19 mouse cellular contexts compared by ENCODE assay signal in the genomic region with DNA sequence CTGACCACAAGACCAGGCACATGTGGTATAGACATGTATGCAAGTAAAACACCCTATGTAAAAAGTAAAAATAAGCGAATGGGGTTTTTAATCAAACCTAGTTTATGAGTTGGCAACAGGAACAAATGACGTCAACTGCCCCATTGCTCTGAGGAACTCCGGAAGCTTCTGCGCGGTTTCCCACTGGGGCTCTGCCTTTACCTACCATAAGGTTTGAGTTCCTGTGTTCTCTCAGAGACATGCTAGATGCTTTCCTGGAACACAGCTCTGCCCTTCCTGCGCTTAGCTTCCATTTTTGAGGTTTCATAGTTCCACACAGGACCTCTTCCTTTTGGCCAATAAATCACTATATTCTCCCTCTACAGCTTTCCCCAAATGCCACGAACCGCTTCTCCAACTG.
A peak's percentile ranks its signal among the peaks of the same experiment; 100 is the strongest.
DNase-seq lines count a peak whose midpoint lies in the region; ATAC-seq and TF ChIP-seq lines count a peak whose summit lies in the region.
"Had no signal": no experiment of that assay in that cellular context is flagged by ENCODE, and none has a peak within 500 bp of the region (broad histone marks: within the 10 kb centered on the region; RNA-seq: fewer than 3 reads in every experiment).

No protein-coding gene starts in this region.

- H3K27ac ChIP-seq in gastrocnemius, adult 2 months, result peak overlapping the region; percentile 82
- peak overlapping the region; percentile 66 for H3K27ac ChIP-seq in kidney, adult 2 months (ENCODE audit: insufficient read depth, low read depth, low read length)
- peak overlapping the region; percentile 45; the same call in 1 of the 2 replicates for H3K27ac ChIP-seq in lung, embryonic 16.5 days (ENCODE audit: low read length)
- H3K27ac ChIP-seq: forebrain, embryonic 12.5 days; midbrain, embryonic 15.5 days had no signal

- H3K36me3 ChIP-seq in kidney, adult 2 months (ENCODE audit: control insufficient read depth, insufficient read depth, low read length), result no peaks in the 10 kb centered on the region
- H3K36me3 ChIP-seq in lung, embryonic 16.5 days (ENCODE audit: control insufficient read depth, insufficient read depth, low read length), result peaks cover 2% of the 10 kb centered on the region; the same call in 1 of the 2 replicates
- H3K36me3 ChIP-seq: forebrain, embryonic 12.5 days; midbrain, embryonic 15.5 days had no signal

- TF ChIP-seq POLR2A in kidney, adult 2 months (IDR thresholded peaks at IDR 0.05; ENCODE audit: low read depth, low read length), result no peak

- no peak for TF ChIP-seq CTCF in gastrocnemius, adult 2 months (IDR thresholded peaks at IDR 0.05)
- no peak for TF ChIP-seq CTCF in kidney, adult 2 months (conservative IDR thresholded peaks at IDR 0.05; ENCODE audit: insufficient read depth, insufficient read length, low read depth, low read length)

- no peak for ATAC-seq in lung, embryonic 16.5 days (ENCODE audit: low read depth)
- ATAC-seq: liver, postnatal 0 days; midbrain, embryonic 15.5 days had no signal

- no peak overlapping the region for H3K9ac ChIP-seq in lung, embryonic 16.5 days (ENCODE audit: low read length)
- H3K9ac ChIP-seq: forebrain, embryonic 12.5 days; liver, postnatal 0 days; midbrain, embryonic 15.5 days had no signal

- no peaks in the 10 kb centered on the region for H3K9me3 ChIP-seq in lung, embryonic 16.5 days (ENCODE audit: control insufficient read depth, low read length)
- H3K9me3 ChIP-seq: forebrain, embryonic 12.5 days; midbrain, embryonic 15.5 days had no signal

- 0 out of 2 replicates have a peak, but pooled peaks cover 2% of the 10 kb centered on the region for H3K4me1 ChIP-seq in kidney, adult 2 months (ENCODE audit: control insufficient read depth, insufficient read depth, low read length)
- peaks cover 62% of the 10 kb centered on the region for H3K4me1 ChIP-seq in lung, embryonic 16.5 days (replicated peaks; ENCODE audit: control insufficient read depth, insufficient read depth, low read length)

- H3K4me2 ChIP-seq in lung, embryonic 16.5 days (ENCODE audit: low read depth, low read length), result no peak overlapping the region
- H3K4me2 ChIP-seq: forebrain, embryonic 12.5 days; heart, embryonic 11.5 days; midbrain, embryonic 15.5 days had no signal

- intact Hi-C loops in gastrocnemius, adult 2 months (cut with DNase I), result no loop called here

- no peaks in the 10 kb centered on the region for H3K27me3 ChIP-seq in kidney, adult 2 months (replicated peaks; ENCODE audit: control insufficient read depth, insufficient read depth, low read length)
- H3K27me3 ChIP-seq in lung, embryonic 16.5 days (ENCODE audit: control insufficient read depth, insufficient read depth, low read depth, low read length), result no peaks in the 10 kb centered on the region
- H3K27me3 ChIP-seq: forebrain, embryonic 12.5 days; midbrain, embryonic 15.5 days had no signal

- peak overlapping the region; percentile 22; the same call in 1 of the 2 replicates for H3K4me3 ChIP-seq in gastrocnemius, adult 2 months
- no peak overlapping the region for H3K4me3 ChIP-seq in kidney, adult 2 months (ENCODE audit: insufficient read depth, low read depth, low read length)
- H3K4me3 ChIP-seq in lung, embryonic 16.5 days (ENCODE audit: low read length), result no peak overlapping the region
- H3K4me3 ChIP-seq: forebrain, embryonic 12.5 days; midbrain, embryonic 15.5 days; myocyte had no signal

- no peak for DNase-seq in gastrocnemius, adult 2 months
- no peak for DNase-seq in gastrocnemius, adult 8-10 months (ENCODE audit: low spot score in 2 of 2)
- DNase-seq in kidney, adult 2 months, result peak; percentile 59
- no peak for DNase-seq in kidney, adult 11 months
- DNase-seq in lung, postnatal 10 days, result no peak
- peak; percentile 47 for DNase-seq in lung, postnatal 36 days
- no peak for DNase-seq in urinary bladder, postnatal 4 days (ENCODE audit: low spot score in 2 of 2)
- DNase-seq: adrenal gland, adult 8-10 months; cerebellum, adult 9-10 months; gastrocnemius, postnatal 14 days; liver, postnatal 0 days; right cerebral cortex, postnatal 14 days; spleen, adult 18-20 months; thymus, postnatal 36 days had no signal

- 79% methylated on average over 8 of the region's 8 CpGs for WGBS in kidney, adult 2 months
- WGBS in lung, embryonic 16.5 days, result 77% methylated on average over 8 of the region's 8 CpGs

Comparison
In these comparisons a context has a peak if more than half of its experiments do, and no peak if none do; other contexts are left out.
1. DNase-seq: peak in kidney, adult 2 months (single experiment) and lung, postnatal 36 days (single experiment); none in gastrocnemius, adult 2 months (single experiment), gastrocnemius, adult 8-10 months (0 of 2), kidney, adult 11 months (single experiment), lung, postnatal 10 days (single experiment) and urinary bladder, postnatal 4 days (0 of 2).
2. Peak in every context shown above with its lines, with median percentiles within 50 percentile points of each other: H3K27ac ChIP-seq.